Mouse (Mus musculus) heart, adult 2 months (tissue): Measurements from ENCODE around the gene Slx4ip. TPM values are rescaled to one million over a fixed set of nuclear protein-coding genes. Genes with fewer than 3 reads are reported as not detected.

Source experiments
- DNase-seq, 2 experiments: peaks; one replicate each; pipeline ENCODE4 v3.0.0; 2021
- H3K27ac ChIP-seq: fragments of 200-600 bp; 2 replicates; pipeline ENCODE4 v1.8.1; 2022
- H3K27me3 ChIP-seq: fragments of 200-500 bp; 2 replicates; pipeline ENCODE4 v1.6.1; 2012; ENCODE audit warnings: mild to moderate bottlenecking, low read length, inconsistent platforms, mixed read lengths; ENCODE audit not compliant: control insufficient read depth, insufficient read depth
- H3K36me3 ChIP-seq: fragments of 200-500 bp; 2 replicates; pipeline ENCODE4 v1.6.1; 2012; ENCODE audit warnings: low read length, inconsistent platforms; ENCODE audit not compliant: control insufficient read depth, insufficient read depth
- H3K4me1 ChIP-seq: fragments of 200-500 bp; 2 replicates; pipeline ENCODE4 v1.6.1; 2011; ENCODE audit warnings: low read length; ENCODE audit not compliant: control insufficient read depth, insufficient read depth
- H3K4me3 ChIP-seq: fragments of 200-600 bp; 2 replicates; pipeline ENCODE4 v1.8.1; 2022
- H3K79me2 ChIP-seq: fragments of 200-500 bp; replicated peaks from 2 replicates; pipeline ENCODE4 v1.6.1; 2012; ENCODE audit warnings: mild to moderate bottlenecking, inconsistent platforms, low read length, moderate library complexity, mixed read lengths; ENCODE audit not compliant: control insufficient read depth, insufficient read depth
- H3K9ac ChIP-seq: fragments of 200-500 bp; 2 replicates; pipeline ENCODE4 v1.6.1; 2012; ENCODE audit warnings: low read depth, mild to moderate bottlenecking, control low read depth, inconsistent platforms, low read length, mixed read lengths
- CTCF ChIP-seq: fragments of 200-600 bp; IDR thresholded peaks from 2 replicates; pipeline ENCODE4 v1.8.1; 2022; ENCODE audit warnings: antibody characterized with exemption, mild to moderate bottlenecking, moderate library complexity
- EP300 ChIP-seq: fragments of 200-500 bp; IDR thresholded peaks from 2 replicates; pipeline ENCODE4 v1.6.1; 2011; ENCODE audit warnings: low read depth, low read length, control low read depth; ENCODE audit not compliant: insufficient read depth
- POLR2A ChIP-seq: fragments of 200-500 bp; IDR thresholded peaks from 2 replicates; pipeline ENCODE4 v1.6.1; 2011; ENCODE audit warnings: mild to moderate bottlenecking, low read depth, low read length, control low read depth; ENCODE audit not compliant: insufficient read depth
- WGBS: fragments of 180-500 bp; shearing (Covaris S2); methylation state at CpG from one replicate; pipeline ENCODE4 v1.1.7; 2018; 5-methylcytosine and 5-hydroxymethylcytosine counted together
- intact Hi-C: fragments of 180-260 bp; cut with DNase I; formaldehyde crosslinking; loops from one replicate; pipeline ENCODE4 v1.15.1; 2025
- polyA plus RNA-seq: library from polyadenylated mRNA; depleted of rRNA; stranded (reverse); fragments of >200 nt; gene quantifications from 2 replicates; pipeline ENCODE4 v1.2.3, GENCODE M21; 2012
- total RNA-seq, 2 experiments: library from RNA; stranded (reverse); gene quantifications; 2 replicates each; pipeline ENCODE4 v1.2.3; 2021

The Slx4ip gene
- total and polyA plus RNA-seq, 3 experiments: 0.39 to 1.4 (median 1.3) TPM

GRCm38 (mm10) chr2:136955726-136956571, 64.9 kb downstream of the Slx4ip start:
- H3K4me1 ChIP-seq: no peaks in the 10 kb centered on the region; the same call in 1 of the 2 replicates
- TF ChIP-seq EP300 (no peak), POLR2A (no peak), CTCF (no peak)
- intact Hi-C loops: no loop called here
- no peak for DNase-seq
- no peaks in the 10 kb centered on the region for H3K27me3 ChIP-seq
- no peaks in the 10 kb centered on the region for H3K79me2 ChIP-seq
- 0 out of 2 replicates have a peak overlapping the region, but pooled peaks have one; percentile 3 for H3K27ac ChIP-seq
- peaks cover 2% of the 10 kb centered on the region; the same call in 1 of the 2 replicates for H3K36me3 ChIP-seq
- H3K4me3 ChIP-seq: no peak overlapping the region
- H3K9ac ChIP-seq: no peak overlapping the region
- WGBS: 58% methylated on average over 9 of the region's 9 CpGs

- Histone ChIP-seq H3K4me1 (no peaks in the 10 kb centered on the region; the same call in 1 of the 2 replicates), H3K4me3 (no peak overlapping the region), H3K27me3 (no peaks in the 10 kb centered on the region), H3K9ac (no peak overlapping the region), H3K27ac (no peak overlapping the region), H3K79me2 (no peaks in the 10 kb centered on the region), H3K36me3 (peaks cover 2% of the 10 kb centered on the region; the same call in 1 of the 2 replicates)
- intact Hi-C loops: no loop called here
- 94% methylated on average over 3 of the region's 3 CpGs for WGBS
- TF ChIP-seq EP300 (no peak), POLR2A (no peak), CTCF (no peak)
- no peak for DNase-seq
Observed at GRCm38 (mm10) chr2:136958697-136959096, 67.7 kb downstream of the Slx4ip start.

GRCm38 (mm10) chr2:136975774-136976173, 84.8 kb downstream of the Slx4ip start:
- Histone ChIP-seq H3K27ac (no peak overlapping the region), H3K27me3 (no peaks in the 10 kb centered on the region), H3K4me1 (peaks cover 2% of the 10 kb centered on the region; the same call in 1 of the 2 replicates), H3K9ac (no peak overlapping the region), H3K36me3 (no peaks in the 10 kb centered on the region; the same call in 1 of the 2 replicates), H3K4me3 (no peak overlapping the region), H3K79me2 (no peaks in the 10 kb centered on the region)
- 41% methylated on average over 1 of the region's 1 CpGs for WGBS
- TF ChIP-seq CTCF (no peak), POLR2A (no peak), EP300 (no peak)
- no peak for DNase-seq
- intact Hi-C loops: no loop called here

GRCm38 (mm10) chr2:136979056-136979772, 88.2 kb downstream of the Slx4ip start:
- Histone ChIP-seq H3K27me3 (no peaks in the 10 kb centered on the region), H3K4me3 (no peak overlapping the region), H3K36me3 (no peaks in the 10 kb centered on the region; the same call in 1 of the 2 replicates), H3K79me2 (no peaks in the 10 kb centered on the region), H3K9ac (no peak overlapping the region), H3K27ac (no peak overlapping the region), H3K4me1 (peaks cover 2% of the 10 kb centered on the region)
- intact Hi-C loops: no loop called here
- TF ChIP-seq EP300: no peak
- TF ChIP-seq POLR2A: no peak
- TF ChIP-seq CTCF: no peak
- DNase-seq: no peak
- WGBS: 89% methylated on average over 6 of the region's 6 CpGs

GRCm38 (mm10) chr2:136981062-136981879, 90.3 kb downstream of the Slx4ip start:
- H3K36me3 ChIP-seq: no peaks in the 10 kb centered on the region; the same call in 1 of the 2 replicates
- DNase-seq: no peak
- whole genome bisulfite sequencing: 73% methylated on average over 10 of the region's 10 CpGs
- no peak overlapping the region for H3K9ac ChIP-seq
- no peak overlapping the region for H3K4me3 ChIP-seq
- TF ChIP-seq EP300 (no peak), POLR2A (no peak), CTCF (no peak)
- intact Hi-C loops: loop anchor here (5.0 kb wide), 1 partner anchor 69 kb away; no protein-coding TSS in a partner anchor
- no peaks in the 10 kb centered on the region for H3K79me2 ChIP-seq
- H3K27me3 ChIP-seq: no peaks in the 10 kb centered on the region
- peaks cover 3% of the 10 kb centered on the region for H3K4me1 ChIP-seq
- H3K27ac ChIP-seq: no peak overlapping the region
